Mouse (Mus musculus) liver, adult 2 months (tissue): ENCODE measurements at regions not wholly inside any gene's neighbourhood (a gene's known extent, or its start where the extent isn't known, plus 50 kb on each side); places are given as distances from the start of the nearest gene placed in this dataset.
"Not testable (repeated sequence)": the region's sequence is repeated elsewhere in the genome, so short reads cannot be mapped to it uniquely, and the experiment has no call there.

Experiments
- CTCF ChIP-seq: fragments of 200-500 bp; IDR thresholded peaks from 2 replicates; pipeline ENCODE4 v1.5.1; 2011; ENCODE audit warnings: low read depth, low read length, control low read depth
- POLR2A ChIP-seq: fragments of 200-500 bp; IDR thresholded peaks from 2 replicates; pipeline ENCODE4 v1.6.1; 2011; ENCODE audit warnings: low read length, control low read depth; ENCODE audit not compliant: insufficient read depth; ENCODE audit errors: extremely low read depth

GRCm38 (mm10) chr5:68353816-68354215 lies 322.2 kb downstream of the Grxcr1 start:
- not testable (repeated sequence) for TF ChIP-seq CTCF, POLR2A
